Mouse (Mus musculus) CH12.LX (cell line): ENCODE results near the gene Arhgap45. TPM values are rescaled to one million over a fixed set of nuclear protein-coding genes. Genes with fewer than 3 reads are reported as not detected.

Experiments used
- DNase-seq: peaks from one replicate; pipeline ENCODE4 v3.0.0-alpha.2; 2013; ENCODE audit errors: extremely low read depth
- H3K27ac ChIP-seq: 2 replicates; pipeline ENCODE4 v1.5.1; 2012; ENCODE audit warnings: low read depth, mild to moderate bottlenecking, control low read depth, moderate library complexity; ENCODE audit not compliant: insufficient read depth
- H3K27me3 ChIP-seq: replicated peaks from 2 replicates; pipeline ENCODE3; 2012; ENCODE audit warnings: inconsistent platforms
- H3K36me3 ChIP-seq, 2 experiments: replicated peaks in 1 of 2; 2 replicates each; pipeline versions ENCODE3 to v1.6.1; 2012; ENCODE audit warnings: inconsistent platforms in 1 of 2, low read length in 1 of 2, mild to moderate bottlenecking in 1 of 2, mixed read lengths in 1 of 2, moderate library complexity in 1 of 2; ENCODE audit not compliant: control insufficient read depth in 1 of 2, insufficient read depth in 1 of 2
- H3K4me1 ChIP-seq, 2 experiments: 2 replicates each; pipeline ENCODE4 v1.6.1; 2012; ENCODE audit warnings: inconsistent platforms in 1 of 2, moderate library complexity in 1 of 2; ENCODE audit not compliant: insufficient read depth in 2 of 2, control insufficient read depth in 1 of 2
- H3K4me2 ChIP-seq: 2 replicates; pipeline ENCODE4 v1.6.1; 2012; ENCODE audit warnings: low read depth, mild to moderate bottlenecking, control low read depth; ENCODE audit not compliant: poor library complexity, insufficient read depth, severe bottlenecking
- H3K4me3 ChIP-seq, 3 experiments: fragments of 150-350 bp in 1 of 3; sonication (generic) in 1 of 3; replicated peaks in 1 of 3; 2 replicates each; pipeline versions ENCODE3 to v1.5.1; 2011 to 2012; ENCODE audit warnings: low read depth in 2 of 3, low read length in 2 of 3, mild to moderate bottlenecking in 2 of 3, moderate library complexity in 2 of 3, control low read depth in 1 of 3, improper control_type of control experiment in 1 of 3, inconsistent platforms in 1 of 3, mixed read lengths in 1 of 3; ENCODE audit not compliant: poor library complexity in 1 of 3
- H3K79me2 ChIP-seq: replicated peaks from 2 replicates; pipeline ENCODE4 v1.6.1; 2012; ENCODE audit warnings: mild to moderate bottlenecking, moderate library complexity; ENCODE audit not compliant: control insufficient read depth, poor library complexity, insufficient read depth, severe bottlenecking; ENCODE audit errors: extremely low read depth
- H3K9ac ChIP-seq: 2 replicates; pipeline ENCODE4 v1.6.1; 2012; ENCODE audit warnings: low read depth, mild to moderate bottlenecking, control low read depth, moderate library complexity; ENCODE audit not compliant: insufficient read depth
- H3K9me3 ChIP-seq: replicated peaks from 2 replicates; pipeline ENCODE3; 2012; ENCODE audit warnings: low read length, inconsistent platforms, mixed read lengths
- CHD1 ChIP-seq: IDR thresholded peaks from 2 replicates; pipeline ENCODE4 v1.6.1; 2012; ENCODE audit warnings: low read depth, low read length, improper control_type of control experiment, inconsistent platforms
- CHD2 ChIP-seq: IDR thresholded peaks from 2 replicates; pipeline ENCODE4 v1.6.1; 2011; ENCODE audit warnings: low read length, improper control_type of control experiment
- CTCF ChIP-seq, 2 experiments: IDR thresholded peaks in 1 of 2; conservative IDR thresholded peaks in 1 of 2; 2 replicates each; pipeline ENCODE4 v1.5.1; 2011 to 2012; ENCODE audit warnings: low read depth in 2 of 2, low read length in 2 of 2, improper control_type of control experiment in 1 of 2, inconsistent platforms in 1 of 2, mild to moderate bottlenecking in 1 of 2, moderate library complexity in 1 of 2
- E2F4 ChIP-seq: IDR thresholded peaks from 2 replicates; pipeline ENCODE4 v1.6.1; 2011; ENCODE audit warnings: low read depth, low read length, improper control_type of control experiment; ENCODE audit not compliant: insufficient replicate concordance
- IRF4 ChIP-seq: IDR thresholded peaks from 2 replicates; pipeline ENCODE4 v1.6.1; 2014; ENCODE audit warnings: low read depth, mild to moderate bottlenecking, inconsistent platforms, low read length, improper control_type of control experiment
- JUND ChIP-seq: conservative IDR thresholded peaks from 2 replicates; pipeline ENCODE4 v1.6.1; 2011; ENCODE audit warnings: low read depth, low read length, improper control_type of control experiment
- MAFK ChIP-seq: IDR thresholded peaks from 2 replicates; pipeline ENCODE4 v1.6.1; 2011; ENCODE audit warnings: low read length, improper control_type of control experiment; ENCODE audit not compliant: insufficient replicate concordance
- NELFE ChIP-seq: IDR thresholded peaks from 2 replicates; pipeline ENCODE4 v1.6.1; 2011; ENCODE audit warnings: low read depth, low read length, improper control_type of control experiment
- PAX5 ChIP-seq: IDR thresholded peaks from 2 replicates; pipeline ENCODE4 v1.6.1; 2012; ENCODE audit warnings: low read length, inconsistent platforms, mixed read lengths
- POLR2A ChIP-seq: IDR thresholded peaks from 2 replicates; pipeline ENCODE4 v1.6.1; 2011; ENCODE audit warnings: low read depth, mild to moderate bottlenecking, improper control_type of control experiment, low read length
- RAD21 ChIP-seq: IDR thresholded peaks from 2 replicates; pipeline ENCODE4 v1.6.1; 2011; ENCODE audit warnings: low read depth, mild to moderate bottlenecking, low read length, improper control_type of control experiment, moderate library complexity
- RCOR1 ChIP-seq: conservative IDR thresholded peaks from 2 replicates; pipeline ENCODE4 v1.6.1; 2012; ENCODE audit warnings: low read depth, mild to moderate bottlenecking, inconsistent platforms, low read length, improper control_type of control experiment
- SIN3A ChIP-seq: IDR thresholded peaks from 2 replicates; pipeline ENCODE4 v1.6.1; 2012; ENCODE audit warnings: low read length, improper control_type of control experiment, inconsistent platforms
- SMC3 ChIP-seq: IDR thresholded peaks from 2 replicates; pipeline ENCODE4 v1.6.1; 2011; ENCODE audit warnings: low read depth, low read length, improper control_type of control experiment
- TBP ChIP-seq: conservative IDR thresholded peaks from 2 replicates; pipeline ENCODE4 v1.6.1; 2011; ENCODE audit warnings: low read depth, low read length, improper control_type of control experiment
- ZC3H11A ChIP-seq: IDR thresholded peaks from 2 replicates; pipeline ENCODE4 v1.6.1; 2012; ENCODE audit warnings: low read depth, mild to moderate bottlenecking, inconsistent platforms, low read length, improper control_type of control experiment
- ZNF384 ChIP-seq: IDR thresholded peaks from 2 replicates; pipeline ENCODE4 v1.6.1; 2012; ENCODE audit warnings: low read depth, low read length, improper control_type of control experiment, inconsistent platforms
- dilution Hi-C: fragments of 300-500 bp; cut with MboI; formaldehyde crosslinking; loops from 2 replicates; pipeline ENCODE4 v1.14.3; 2020; ENCODE audit warnings: low sequenced_read_pairs; ENCODE audit not compliant: extremely low pct_unique_long_range_greater_than_20kb, extremely low pct_ligation_motif_present
- in situ Hi-C: fragments of 300-500 bp; cut with MboI; formaldehyde crosslinking; loops from 3 replicates; pipeline ENCODE4 v1.14.3; 2019; ENCODE audit warnings: low sequenced_read_pairs, low pct_ligation_motif_present, low pct_unique_long_range_greater_than_20kb, mixed read lengths
- polyA plus RNA-seq: library from polyadenylated mRNA; unstranded; fragments of >175 nt; gene quantifications from 2 replicates; pipeline ENCODE4 v1.2.1, GENCODE M21; 2012; ENCODE audit warnings: low read depth; ENCODE audit not compliant: insufficient read length
- total RNA-seq, 2 experiments: library from RNA; depleted of rRNA; stranded (reverse); fragments of 300-350 nt in 1 of 2; fragments of >200 nt in 1 of 2; gene quantifications; 2 replicates each; pipeline ENCODE4 v1.2.3; 2012 to 2014

Gene Arhgap45
- total and polyA plus RNA-seq, 3 experiments: 10.3 to 25.9 (median 20.2) TPM

GRCm38 (mm10) chr10:80035148-80035547 is 18.7 kb downstream of the Arhgap45 start:
- Histone ChIP-seq H3K27me3 (no peaks in the 10 kb centered on the region), H3K9me3 (no peaks in the 10 kb centered on the region), H3K27ac (peak overlapping the region; percentile 43), H3K4me2 (no peak overlapping the region), H3K4me1 (peaks cover 35 to 71% of the 10 kb centered on the region in 2 experiments), H3K9ac (0 out of 2 replicates have a peak overlapping the region, but pooled peaks have one; percentile 12), H3K79me2 (peaks cover 20% of the 10 kb centered on the region), H3K4me3 (no peak overlapping the region), H3K36me3 (peaks cover 49 to 67% of the 10 kb centered on the region in 2 experiments)
- no peak for DNase-seq
- in situ Hi-C loops (no loop called here), dilution Hi-C loops (no loop called here)
- TF ChIP-seq CHD2 (no peak), PAX5 (no peak), IRF4 (no peak), ZC3H11A (no peak), NELFE (no peak), MAFK (no peak), SMC3 (no peak), ZNF384 (no peak), POLR2A (no peak), RAD21 (no peak), CTCF (conservative IDR thresholded peaks at IDR 0.05 in 1 of 2, IDR thresholded peaks at IDR 0.05 in 1 of 2; ENCODE audit: low read depth in 2 of 2, low read length in 2 of 2) (no peak), RCOR1 (no peak)

- no peak overlapping the region for H3K27ac ChIP-seq
- in situ Hi-C loops: no loop called here
- H3K9ac ChIP-seq: no peak overlapping the region
- H3K4me1 ChIP-seq: peaks cover 32 to 68% of the 10 kb centered on the region in 2 experiments
- H3K27me3 ChIP-seq: no peaks in the 10 kb centered on the region
- H3K79me2 ChIP-seq: peaks cover 20% of the 10 kb centered on the region
- H3K4me3 ChIP-seq: no peak overlapping the region
- dilution Hi-C loops: no loop called here
- no peak for DNase-seq
- no peak overlapping the region for H3K4me2 ChIP-seq
- peaks cover 44 to 61% of the 10 kb centered on the region in 2 experiments for H3K36me3 ChIP-seq
- no peaks in the 10 kb centered on the region for H3K9me3 ChIP-seq
- TF ChIP-seq MAFK (no peak), POLR2A (no peak), CHD1 (no peak), JUND (no peak), E2F4 (no peak), SIN3A (no peak), TBP (no peak)
These were observed 19.2 kb downstream of the Arhgap45 start for GRCm38 (mm10) chr10:80035686-80036085.
